Mouse (Mus musculus) small intestine, adult 2 months (tissue): ENCODE data around the gene Slc30a2.

Experiments
- CTCF ChIP-seq: fragments of 200-500 bp; IDR thresholded peaks from 2 replicates; pipeline ENCODE4 v1.5.1; 2012; ENCODE audit warnings: low read depth, mild to moderate bottlenecking, control low read depth, inconsistent platforms, low read length, moderate library complexity, mixed read lengths; ENCODE audit not compliant: insufficient replicate concordance, insufficient read length; ENCODE audit errors: extremely low read depth
- POLR2A ChIP-seq: fragments of 200-500 bp; IDR thresholded peaks from 2 replicates; pipeline ENCODE4 v1.6.1; 2012; ENCODE audit warnings: low read depth, mild to moderate bottlenecking, control low read depth, inconsistent platforms, low read length, moderate library complexity

DNA sequence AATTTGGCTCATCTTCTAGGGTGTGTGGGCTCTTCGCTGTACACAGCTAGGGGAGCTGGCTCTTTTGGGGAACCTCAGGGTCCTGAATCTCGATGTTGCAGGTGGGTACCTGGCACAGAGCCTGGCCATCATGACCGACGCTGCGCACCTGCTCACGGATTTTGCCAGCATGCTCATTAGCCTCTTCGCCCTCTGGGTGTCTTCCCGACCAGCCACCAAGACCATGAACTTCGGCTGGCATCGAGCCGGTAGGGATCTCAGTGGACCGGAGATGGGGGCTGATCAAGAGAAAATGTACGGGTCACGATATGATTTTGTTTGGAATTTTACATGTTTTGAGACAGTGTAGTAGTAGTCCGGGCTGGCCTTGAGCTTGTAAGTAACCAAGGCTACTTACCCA, 2.8 kb downstream of the Slc30a2 start:
- TF ChIP-seq CTCF (no peak), POLR2A (no peak)
